Mouse (Mus musculus) ES-Bruce4 (cell line): ENCODE measurements around the gene Sfxn4.

Experiments used
- CTCF ChIP-seq: IDR thresholded peaks from one replicate; pipeline ENCODE4 v1.8.1; 2011; ENCODE audit warnings: low read depth, low read length
- EP300 ChIP-seq: IDR thresholded peaks from 2 replicates; pipeline ENCODE4 v1.6.1; 2011; ENCODE audit warnings: low read depth, low read length; ENCODE audit not compliant: insufficient read depth
- POLR2A ChIP-seq: IDR thresholded peaks from one replicate; pipeline ENCODE4 v1.8.1; 2011; ENCODE audit warnings: low read length; ENCODE audit not compliant: insufficient read depth

DNA sequence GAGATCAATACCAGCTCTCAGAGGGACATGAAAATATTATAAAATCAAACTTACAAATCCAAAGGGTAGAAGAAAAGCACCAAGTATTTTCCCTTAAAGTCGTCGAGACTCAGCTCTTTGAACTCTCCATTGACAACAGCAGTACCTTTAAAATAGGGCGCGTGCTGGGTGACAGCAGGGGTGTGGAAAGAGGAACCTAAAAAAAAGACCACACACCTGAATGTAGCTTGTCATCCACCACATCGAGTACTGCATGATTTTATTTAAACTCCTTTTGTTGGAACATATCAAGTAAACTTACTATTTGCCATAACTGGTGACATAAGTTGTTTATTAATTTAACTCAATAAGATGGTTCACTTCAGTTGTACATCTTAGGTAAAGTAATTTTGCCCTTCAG is 10.1 kb upstream of the Sfxn4 start:
- no peak for TF ChIP-seq CTCF
- TF ChIP-seq POLR2A = no peak
- no peak for TF ChIP-seq EP300
